Mouse (Mus musculus) thymus, adult 2 months (tissue): Measurements from ENCODE around the gene Gm17079.

Experiments
- CTCF ChIP-seq: fragments of 200-500 bp; IDR thresholded peaks from 2 replicates; pipeline ENCODE4 v1.5.1; 2012; ENCODE audit warnings: mild to moderate bottlenecking, control low read depth, low read length, moderate library complexity, borderline replicate concordance; ENCODE audit not compliant: control insufficient read depth, poor library complexity, insufficient read depth; ENCODE audit errors: extremely low read depth
- POLR2A ChIP-seq: fragments of 200-500 bp; IDR thresholded peaks from 2 replicates; pipeline ENCODE4 v1.6.1; 2012; ENCODE audit warnings: mild to moderate bottlenecking, low read length, control low read depth, moderate library complexity; ENCODE audit not compliant: control insufficient read depth, poor library complexity, insufficient read depth; ENCODE audit errors: extremely low read depth

- no peak for TF ChIP-seq POLR2A
- no peak for TF ChIP-seq CTCF
Measured at GRCm38 (mm10) chr14:51739150-51739993, 44.1 kb upstream of the Gm17079 start.
